Comparison of ENCODE assay signal across 19 mouse cellular contexts in the genomic region with DNA sequence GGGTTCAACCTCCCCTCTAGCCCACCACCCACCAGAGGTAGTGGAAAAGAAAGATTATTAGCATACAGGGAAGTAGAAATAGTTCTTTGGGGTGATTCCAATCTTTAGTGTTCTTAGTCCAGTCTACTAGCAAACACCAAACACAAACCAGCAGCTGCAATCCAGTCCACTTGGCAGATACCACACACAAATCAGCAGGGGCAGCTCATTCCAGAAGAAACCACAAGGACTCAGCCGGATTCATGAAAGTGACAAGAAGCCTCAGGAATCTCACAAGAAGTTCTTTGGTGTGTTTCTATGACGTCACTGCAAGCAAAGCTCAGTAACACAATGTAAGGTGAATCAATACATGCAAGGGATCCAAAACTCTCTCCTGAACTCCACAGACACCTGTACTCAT. TPM values are rescaled to one million over a fixed set of nuclear protein-coding genes. Genes with fewer than 3 reads are reported as not detected.
"Had no signal": no experiment of that assay in that cellular context is flagged by ENCODE, and none has a peak within 500 bp of the region (broad histone marks: within the 10 kb centered on the region; RNA-seq: fewer than 3 reads in every experiment).

No protein-coding gene starts in this region.

- H3K27me3 ChIP-seq: kidney, embryonic 15.5 days; limb, embryonic 12.5 days; limb, embryonic 15.5 days; liver, embryonic 13.5 days; neural tube, embryonic 12.5 days; neural tube, embryonic 15.5 days had no signal

- DNase-seq: kidney, adult 8-10 months; kidney, postnatal 10 days; kidney, postnatal 4 days; left cerebral cortex, postnatal 4 days; liver, embryonic 13.5 days; lung, adult 2 months; lung, postnatal 14 days; lung, postnatal 4 days; midbrain, embryonic 14.5 days; thymus, adult 18-20 months; thymus, postnatal 36 days had no signal

- H3K36me3 ChIP-seq: kidney, embryonic 15.5 days; limb, embryonic 12.5 days; limb, embryonic 15.5 days; liver, embryonic 13.5 days; neural tube, embryonic 12.5 days; neural tube, embryonic 15.5 days had no signal

- H3K4me2 ChIP-seq: kidney, embryonic 15.5 days; limb, embryonic 12.5 days; limb, embryonic 15.5 days; liver, embryonic 13.5 days; midbrain, embryonic 11.5 days; neural tube, embryonic 12.5 days; neural tube, embryonic 15.5 days had no signal

- H3K4me3 ChIP-seq: kidney, embryonic 15.5 days; limb, embryonic 12.5 days; limb, embryonic 15.5 days; liver, embryonic 13.5 days; neural tube, embryonic 12.5 days; neural tube, embryonic 15.5 days had no signal

- H3K27ac ChIP-seq: kidney, embryonic 15.5 days; limb, embryonic 12.5 days; limb, embryonic 15.5 days; liver, embryonic 13.5 days; neural tube, embryonic 12.5 days; neural tube, embryonic 15.5 days had no signal

- H3K9ac ChIP-seq: kidney, embryonic 15.5 days; limb, embryonic 12.5 days; limb, embryonic 15.5 days; liver, embryonic 13.5 days; neural tube, embryonic 12.5 days; neural tube, embryonic 15.5 days had no signal

- H3K4me1 ChIP-seq: kidney, embryonic 15.5 days; limb, embryonic 12.5 days; limb, embryonic 15.5 days; neural tube, embryonic 12.5 days; neural tube, embryonic 15.5 days had no signal

RNA-seq across cellular contexts. Expression of a gene that starts 44.1 kb away (rescaled TPM):
- total RNA-seq: megakaryocyte progenitor cell, adult 5-6 weeks; megakaryocyte-erythroid progenitor cell, adult 5-6 weeks had no signal
